In genomic region chr15:10771311-10771690, GRCm38 (mm10) we compare ENCODE assay signal across 10 mouse cellular contexts. TPM values are rescaled to one million over a fixed set of nuclear protein-coding genes. Genes with fewer than 3 reads are reported as not detected.
DNase-seq lines count a peak whose midpoint lies in the region; ATAC-seq and TF ChIP-seq lines count a peak whose summit lies in the region.
"Had no signal": no experiment of that assay in that cellular context is flagged by ENCODE, and none has a peak within 500 bp of the region (broad histone marks: within the 10 kb centered on the region; RNA-seq: fewer than 3 reads in every experiment).

No protein-coding gene starts in this region.

- H3K27me3 ChIP-seq in heart, postnatal 0 days (ENCODE audit: control insufficient read depth, insufficient read depth, low read length), result no peaks in the 10 kb centered on the region
- H3K27me3 ChIP-seq in kidney, embryonic 14.5 days (ENCODE audit: control insufficient read depth, insufficient read depth, low read length), result no peaks in the 10 kb centered on the region

- 25% methylated on average over 4 of the region's 4 CpGs for WGBS in heart, postnatal 0 days
- WGBS in kidney, embryonic 14.5 days, result 39% methylated on average over 4 of the region's 4 CpGs

- no peak for TF ChIP-seq EP300 in heart, postnatal 0 days (IDR thresholded peaks at IDR 0.05; ENCODE audit: low read depth)

- ATAC-seq in heart, postnatal 0 days (ENCODE audit: insufficient read depth, low read depth), result peak; percentile 55
- ATAC-seq in kidney, embryonic 14.5 days (ENCODE audit: low FRiP score, low TSS enrichment), result peak; percentile 55; the same call in 1 of the 2 replicates

- DNase-seq in heart, postnatal 0 days (ENCODE audit: low spot score), result peak; percentile 65
- DNase-seq in heart, adult 8-10 months (ENCODE audit: low spot score), result no peak
- peak; percentile 12 to 25 for DNase-seq in adrenal gland, postnatal 36 days
- peak; percentile 70 for DNase-seq in lung, postnatal 36 days
- no peak for DNase-seq in spleen, adult 18-20 months
- no peak for DNase-seq in ovary, postnatal 10 days (ENCODE audit: low spot score)
- DNase-seq in cerebellum, postnatal 25 days, result no peak
- DNase-seq: cerebellum, postnatal 14 days; thymus, postnatal 4 days had no signal

- H3K27ac ChIP-seq in heart, postnatal 0 days (ENCODE audit: low read depth), result no peak overlapping the region
- no peak overlapping the region for H3K27ac ChIP-seq in kidney, embryonic 14.5 days (ENCODE audit: low read depth, low read length)

- H3K9me3 ChIP-seq in heart, postnatal 0 days (replicated peaks; ENCODE audit: control insufficient read depth, low read length), result no peaks in the 10 kb centered on the region
- H3K9me3 ChIP-seq in kidney, embryonic 14.5 days (ENCODE audit: control insufficient read depth, low read length), result no peaks in the 10 kb centered on the region

- no peak overlapping the region for H3K4me3 ChIP-seq in heart, postnatal 0 days (ENCODE audit: low read depth, low read length)
- no peak overlapping the region for H3K4me3 ChIP-seq in kidney, embryonic 14.5 days (ENCODE audit: low read length)

- H3K4me2 ChIP-seq in heart, postnatal 0 days (ENCODE audit: low read depth, low read length), result no peak overlapping the region
- no peak overlapping the region for H3K4me2 ChIP-seq in kidney, embryonic 14.5 days (replicated peaks; ENCODE audit: low read depth, low read length)

- no peaks in the 10 kb centered on the region for H3K4me1 ChIP-seq in heart, postnatal 0 days (ENCODE audit: control insufficient read depth, insufficient read depth)
- peaks cover 6% of the 10 kb centered on the region; the same call in 1 of the 2 replicates for H3K4me1 ChIP-seq in kidney, embryonic 14.5 days (ENCODE audit: control insufficient read depth, insufficient read depth, low read length)

- no peaks in the 10 kb centered on the region for H3K36me3 ChIP-seq in heart, postnatal 0 days (replicated peaks; ENCODE audit: control insufficient read depth, insufficient read depth, low read length)
- no peaks in the 10 kb centered on the region for H3K36me3 ChIP-seq in kidney, embryonic 14.5 days (ENCODE audit: control insufficient read depth, insufficient read depth, low read length)

- no peak overlapping the region for H3K9ac ChIP-seq in heart, postnatal 0 days (replicated peaks; ENCODE audit: low read depth, low read length)
- H3K9ac ChIP-seq in kidney, embryonic 14.5 days (ENCODE audit: low read depth, low read length), result no peak overlapping the region

- no peak for TF ChIP-seq CTCF in heart, postnatal 0 days (IDR thresholded peaks at IDR 0.05; ENCODE audit: low read depth)

RNA-seq across cellular contexts. Expression of gene Rai14, which starts 56.9 kb away (rescaled TPM):
- 4.7 and 8.9 TPM in 2 replicates for total RNA-seq in heart, postnatal 0 days (2014; rRNA removed; ENCODE audit: low replicate concordance)
- polyA plus RNA-seq in heart, postnatal 0 days (2015; fragmentation: Nextera tagmentation; extraction: Ambion mirVana), result 4.0 and 4.1 TPM in 2 replicates
- total RNA-seq in heart, adult 8-10 months (2022), result 1 to 10 TPM; 3.3 to 4.1 (median 3.6) TPM
- total RNA-seq in adrenal gland, postnatal 36 days (2021), result 10 to 100 TPM; 25.9 to 32.3 TPM
- 48.0 and 75.0 TPM in 2 replicates for polyA plus RNA-seq in kidney, embryonic 14.5 days (2014; fragmentation: Nextera tagmentation; extraction: Ambion mirVana)

Comparison
In these comparisons a context has a peak if more than half of its experiments do, and no peak if none do; other contexts are left out.
1. DNase-seq: peak in heart, postnatal 0 days (single experiment), adrenal gland, postnatal 36 days (2 of 2) and lung, postnatal 36 days (single experiment); none in heart, adult 8-10 months (single experiment), spleen, adult 18-20 months (0 of 2), ovary, postnatal 10 days (single experiment) and cerebellum, postnatal 25 days (0 of 2).